Mouse (Mus musculus) heart, postnatal 0 days (tissue): ENCODE results near the gene Rad54l2. TPM values are rescaled to one million over a fixed set of nuclear protein-coding genes. Genes with fewer than 3 reads are reported as not detected.

Source experiments
- ATAC-seq: fragments of 200-750 bp; cut with Nextera tagmentation; 2 replicates; pipeline ENCODE4 v1.8.0; 2017; ENCODE audit warnings: low read depth, moderate number of reproducible peaks, moderate library complexity; ENCODE audit not compliant: insufficient read depth
- DNase-seq: peaks from one replicate; pipeline ENCODE4 v3.0.0-alpha.2; 2016; ENCODE audit warnings: low spot score
- H3K27ac ChIP-seq: fragments of 300-500 bp; sonication (generic); 2 replicates; pipeline ENCODE4 v1.5.1; 2014; ENCODE audit warnings: low read depth, mild to moderate bottlenecking
- H3K27me3 ChIP-seq: fragments of 300-500 bp; sonication (generic); 2 replicates; pipeline ENCODE4 v1.6.1; 2014; ENCODE audit warnings: low read length, mixed read lengths; ENCODE audit not compliant: control insufficient read depth, insufficient read depth
- H3K36me3 ChIP-seq: fragments of 300-500 bp; sonication (generic); replicated peaks from 2 replicates; pipeline ENCODE4 v1.6.1; 2014; ENCODE audit warnings: low read length, mixed read lengths; ENCODE audit not compliant: control insufficient read depth, insufficient read depth
- H3K4me1 ChIP-seq: fragments of 300-500 bp; sonication (generic); 2 replicates; pipeline ENCODE4 v1.6.1; 2014; ENCODE audit warnings: antibody characterized with exemption; ENCODE audit not compliant: control insufficient read depth, insufficient read depth
- H3K4me2 ChIP-seq: fragments of 300-500 bp; sonication (generic); 2 replicates; pipeline ENCODE4 v1.6.1; 2014; ENCODE audit warnings: low read depth, mild to moderate bottlenecking, low read length, moderate library complexity
- H3K4me3 ChIP-seq: fragments of 300-500 bp; sonication (generic); 2 replicates; pipeline ENCODE4 v1.5.1; 2014; ENCODE audit warnings: low read depth, low read length
- H3K9ac ChIP-seq: fragments of 300-500 bp; sonication (generic); replicated peaks from 2 replicates; pipeline ENCODE4 v1.6.1; 2014; ENCODE audit warnings: low read depth, low read length, mixed read lengths
- H3K9me3 ChIP-seq: fragments of 300-500 bp; sonication (generic); replicated peaks from 2 replicates; pipeline ENCODE4 v1.6.1; 2016; ENCODE audit warnings: low read length; ENCODE audit not compliant: control insufficient read depth
- CTCF ChIP-seq: IDR thresholded peaks from 2 replicates; pipeline ENCODE4 v1.5.1; 2016; ENCODE audit warnings: antibody characterized with exemption, control low read depth, low read depth
- EP300 ChIP-seq: IDR thresholded peaks from 2 replicates; pipeline ENCODE4 v1.6.1; 2016; ENCODE audit warnings: antibody characterized with exemption, low read depth
- WGBS: fragments of 180-500 bp; shearing (Covaris S2); extraction: QIAGEN DNeasy Blood & Tissue Kit; methylation state at CpG from one replicate; pipeline ENCODE4 v1.1.7; 2014; 5-methylcytosine and 5-hydroxymethylcytosine counted together
- polyA plus RNA-seq: library from polyadenylated mRNA; unstranded; fragments of >200 nt; fragmentation: Nextera tagmentation; extraction: Ambion mirVana; gene quantifications from 2 replicates; pipeline ENCODE4 v1.2.1, GENCODE M21; 2015
- total RNA-seq: library from RNA; depleted of rRNA; stranded (reverse); fragments of >200 nt; gene quantifications from 2 replicates; pipeline ENCODE4 v1.2.3, GENCODE M21; 2014; ENCODE audit warnings: low replicate concordance

Rad54l2 gene
- total and polyA plus RNA-seq, 2 experiments from 2014 or later, result 1.9 to 10.8 TPM

- H3K27me3 ChIP-seq, result peaks cover 18% of the 10 kb centered on the region
- peaks cover 17% of the 10 kb centered on the region; the same call in 1 of the 2 replicates for H3K4me1 ChIP-seq
- no peak overlapping the region for H3K4me3 ChIP-seq
- H3K36me3 ChIP-seq, result peaks cover 41% of the 10 kb centered on the region
- H3K27ac ChIP-seq, result no peak overlapping the region
- DNase-seq, result no peak
- H3K4me2 ChIP-seq, result no peak overlapping the region
- H3K9ac ChIP-seq, result no peak overlapping the region
- WGBS, result 67% methylated on average over 1 of the region's 1 CpGs
- no peak for TF ChIP-seq CTCF
- no peak for TF ChIP-seq EP300
- no peak for ATAC-seq
- no peaks in the 10 kb centered on the region for H3K9me3 ChIP-seq
These were observed 129.1 kb downstream of the Rad54l2 start for GRCm38 (mm10) chr9:106659935-106660334.

GRCm38 (mm10) chr9:106659441-106659840, 129.6 kb downstream of the Rad54l2 start:
- 77% methylated on average over 7 of the region's 7 CpGs for WGBS
- Histone ChIP-seq H3K27ac (no peak overlapping the region), H3K4me2 (no peak overlapping the region), H3K4me3 (no peak overlapping the region), H3K4me1 (peaks cover 17% of the 10 kb centered on the region; the same call in 1 of the 2 replicates), H3K36me3 (peaks cover 41% of the 10 kb centered on the region), H3K27me3 (peaks cover 23% of the 10 kb centered on the region), H3K9me3 (no peaks in the 10 kb centered on the region), H3K9ac (no peak overlapping the region)
- DNase-seq, result no peak
- TF ChIP-seq CTCF (no peak), EP300 (no peak)
- ATAC-seq, result no peak

DNA sequence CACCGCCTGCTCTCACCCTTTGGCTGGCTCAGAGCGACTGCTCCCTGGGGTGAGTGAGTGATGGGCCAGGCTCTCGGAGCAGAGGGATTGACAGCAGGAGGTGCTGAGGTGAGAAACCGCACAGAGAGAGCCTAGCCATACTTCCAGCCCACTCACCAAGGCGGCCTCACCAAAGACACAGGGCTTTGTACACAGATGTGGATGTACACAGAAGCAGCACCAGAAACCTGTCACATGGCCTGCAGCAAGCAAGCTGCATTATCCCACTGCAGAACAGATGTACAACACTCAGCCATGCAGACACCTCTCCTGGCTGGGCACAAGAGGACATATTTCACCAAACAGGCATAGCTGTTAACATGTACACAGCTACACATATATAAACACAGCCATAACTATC, 131.4 kb downstream of the Rad54l2 start:
- 36% methylated on average over 5 of the region's 5 CpGs for WGBS
- DNase-seq (no peak), ATAC-seq (no peak)

GRCm38 (mm10) chr9:106656820-106657219, 132.2 kb downstream of the Rad54l2 start:
- ATAC-seq (no peak), DNase-seq (no peak)
- no peak overlapping the region for H3K4me3 ChIP-seq
- H3K27me3 ChIP-seq, result peaks cover 36% of the 10 kb centered on the region
- no peak overlapping the region for H3K4me2 ChIP-seq
- H3K27ac ChIP-seq, result no peak overlapping the region
- 0 out of 2 replicates have a peak, but pooled peaks cover 7% of the 10 kb centered on the region for H3K4me1 ChIP-seq
- no peaks in the 10 kb centered on the region for H3K9me3 ChIP-seq
- 19% methylated on average over 5 of the region's 5 CpGs for WGBS
- peaks cover 33% of the 10 kb centered on the region for H3K36me3 ChIP-seq
- H3K9ac ChIP-seq, result no peak overlapping the region
- TF ChIP-seq CTCF (no peak), EP300 (no peak)

More for the DNA sequence above, 131.4 kb downstream of the Rad54l2 start:
- TF ChIP-seq CTCF (no peak), EP300 (no peak)
- Histone ChIP-seq H3K4me3 (no peak overlapping the region), H3K4me1 (0 out of 2 replicates have a peak, but pooled peaks cover 9% of the 10 kb centered on the region), H3K4me2 (no peak overlapping the region), H3K27me3 (peaks cover 36% of the 10 kb centered on the region), H3K27ac (no peak overlapping the region), H3K9me3 (no peaks in the 10 kb centered on the region), H3K36me3 (peaks cover 41% of the 10 kb centered on the region), H3K9ac (no peak overlapping the region)

DNA sequence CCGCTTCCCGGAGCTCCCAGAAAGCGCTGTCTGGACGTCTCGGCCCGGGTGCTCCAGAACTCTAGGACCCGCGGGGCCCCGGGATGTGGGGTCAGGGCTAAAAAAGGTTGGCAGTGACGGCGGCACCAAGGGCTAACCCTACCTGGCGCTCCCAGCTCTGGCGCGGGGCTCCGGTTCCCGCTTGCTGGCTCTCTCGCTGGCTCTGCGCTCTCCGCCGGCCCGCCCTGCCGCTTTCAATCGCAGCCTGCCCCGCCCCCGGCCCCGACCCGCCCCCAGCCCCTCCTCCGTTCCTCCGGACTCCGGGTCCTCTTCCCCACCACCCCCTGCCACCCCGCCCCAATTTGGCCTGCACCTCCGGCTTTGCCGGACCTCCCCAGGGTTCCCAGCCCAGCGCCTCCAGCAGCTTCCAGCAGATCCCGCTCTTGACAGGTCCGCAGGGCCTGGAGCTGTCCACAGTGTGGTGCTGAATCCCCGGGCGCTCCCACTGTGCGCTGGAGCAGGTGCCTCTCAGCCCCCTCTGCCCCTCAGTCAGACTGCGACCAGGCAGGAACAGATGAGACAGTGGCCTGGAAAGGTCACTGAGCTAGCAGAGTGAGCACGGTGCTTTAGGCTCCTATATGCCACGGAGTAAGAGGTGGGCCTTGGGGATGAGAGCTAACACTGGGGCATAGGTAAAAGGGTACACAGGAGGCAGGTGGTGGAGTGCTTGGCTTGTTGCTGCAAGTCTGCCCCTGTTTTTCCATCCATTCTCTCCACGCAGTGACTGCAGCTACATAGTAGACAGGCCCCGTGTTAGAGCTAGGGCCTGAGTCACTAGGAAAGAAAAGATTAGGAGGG, 132.9 kb downstream of the Rad54l2 start, which contains the start of gene Grm2:
TSS of gene Grm2 (minus strand) at position 199 of the 837 bp plus-strand sequence.
- DNase-seq (peak; percentile 47), ATAC-seq (peak; percentile 80)
- H3K4me2 ChIP-seq, result peak within 1 kb of the TSS; percentile 50
- 3% methylated on average over 31 of the region's 44 CpGs for WGBS
- H3K4me1 ChIP-seq, result 0 out of 2 replicates have a peak, but pooled peaks cover under 1% of the 10 kb centered on the region
- H3K27me3 ChIP-seq, result peaks cover 36% of the 10 kb centered on the region
- no peaks in the 10 kb centered on the region for H3K9me3 ChIP-seq
- no peak within 1 kb of the TSS for H3K9ac ChIP-seq
- TF ChIP-seq EP300 (no peak), CTCF (no peak)
- peaks cover 26% of the 10 kb centered on the region for H3K36me3 ChIP-seq
- no peak within 1 kb of the TSS for H3K27ac ChIP-seq
- H3K4me3 ChIP-seq, result peak within 1 kb of the TSS; percentile 27
